Mouse (Mus musculus): ENCODE measurements at regions not wholly inside any gene's neighbourhood (a gene's known extent, or its start where the extent isn't known, plus 50 kb on each side); places are given as distances from the start of the nearest gene placed in this dataset.

DNA sequence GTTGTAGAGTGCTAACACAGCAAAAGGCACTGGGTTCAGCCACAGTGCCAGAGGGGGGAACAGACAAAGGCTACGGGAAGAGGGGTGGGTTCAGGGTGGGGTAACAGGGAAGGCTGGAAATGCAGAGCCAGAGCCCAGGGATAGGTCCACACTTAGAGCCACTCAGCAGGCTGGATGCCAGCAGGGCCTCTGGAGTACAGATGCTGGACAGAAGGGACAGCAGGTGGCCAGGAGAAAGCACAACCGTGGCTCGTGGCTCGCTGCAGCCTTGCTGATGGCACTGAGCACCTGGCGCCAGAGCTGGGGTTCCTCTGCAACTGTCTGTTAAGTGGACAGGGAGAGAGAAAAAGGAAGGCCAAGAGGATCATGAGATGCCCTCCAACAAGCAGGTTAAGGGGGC, 174.2 kb downstream of the Mroh4 start:
- DNase-seq (ENCODE audit: low read depth, low spot score), result no peak

DNA sequence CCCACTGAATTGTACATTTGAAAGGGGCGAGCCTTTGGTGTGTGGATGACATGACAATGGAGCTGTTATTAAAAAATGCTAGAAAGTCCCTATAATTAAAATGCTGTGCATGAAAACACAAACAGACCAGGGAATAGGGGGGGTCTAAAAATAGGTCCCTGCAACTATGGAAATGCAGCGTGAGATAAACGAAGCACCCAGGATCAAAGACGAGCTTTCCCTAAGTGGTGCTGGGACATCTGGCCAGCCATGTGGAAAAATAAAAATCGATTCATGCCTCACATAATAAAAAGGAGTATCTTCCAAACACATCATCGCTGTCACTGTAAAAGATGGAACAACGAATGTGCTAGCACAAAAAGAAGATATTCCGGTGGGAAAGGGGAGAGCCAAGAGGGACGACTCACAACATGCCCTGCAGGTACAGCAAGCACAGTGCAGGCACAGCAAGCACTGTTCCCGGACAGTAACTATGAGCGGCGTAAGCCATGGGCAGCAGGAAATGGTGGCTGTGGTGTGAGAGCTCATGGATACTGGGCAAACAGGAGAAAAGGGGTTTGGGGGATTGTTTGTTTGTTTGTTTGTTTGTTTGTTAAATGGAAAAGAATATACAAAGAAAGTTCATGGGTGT, 176.7 kb downstream of the Mroh4 start:
- DNase-seq (ENCODE audit: low read depth, low spot score), result no peak

DNA sequence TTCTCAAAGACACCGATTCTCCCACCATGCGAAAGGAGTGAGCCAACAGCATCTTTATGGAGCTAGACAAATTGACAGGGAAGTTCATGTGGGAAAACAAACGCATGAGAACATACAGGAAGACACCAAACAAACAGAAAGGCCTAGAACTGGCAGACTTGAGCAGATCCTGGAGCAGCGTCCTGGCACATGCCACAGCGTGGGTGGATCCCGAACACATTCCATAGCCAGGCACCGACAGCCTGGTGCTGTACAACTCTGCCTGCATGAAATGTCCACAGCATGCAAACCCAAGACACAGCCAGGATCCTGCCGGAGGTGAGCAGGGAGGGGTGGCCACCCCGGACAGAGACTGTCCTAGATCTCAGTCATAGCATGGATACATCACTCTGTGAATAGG, 177.2 kb downstream of the Mroh4 start:
- no peak for DNase-seq (ENCODE audit: low read depth, low spot score)

DNA sequence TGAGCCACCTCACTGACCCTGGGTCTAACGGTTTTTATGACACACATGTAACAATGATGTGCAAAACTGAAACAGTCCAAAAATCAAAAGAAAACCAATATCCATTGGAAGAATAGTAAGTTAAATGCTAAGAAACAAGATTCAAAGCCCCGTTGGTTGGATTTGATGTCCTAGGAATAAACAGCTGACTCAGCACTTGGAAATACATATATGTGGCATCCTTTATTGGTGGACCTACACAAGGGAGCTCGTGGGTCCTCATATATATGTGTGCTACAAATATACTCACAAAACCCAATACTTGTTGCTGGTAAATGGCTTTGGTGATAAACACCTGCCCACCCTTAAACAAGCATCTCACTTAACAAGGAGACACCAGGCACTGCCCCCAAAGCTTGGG, 178.2 kb downstream of the Mroh4 start:
- DNase-seq (ENCODE audit: low read depth, low spot score), result no peak

DNA sequence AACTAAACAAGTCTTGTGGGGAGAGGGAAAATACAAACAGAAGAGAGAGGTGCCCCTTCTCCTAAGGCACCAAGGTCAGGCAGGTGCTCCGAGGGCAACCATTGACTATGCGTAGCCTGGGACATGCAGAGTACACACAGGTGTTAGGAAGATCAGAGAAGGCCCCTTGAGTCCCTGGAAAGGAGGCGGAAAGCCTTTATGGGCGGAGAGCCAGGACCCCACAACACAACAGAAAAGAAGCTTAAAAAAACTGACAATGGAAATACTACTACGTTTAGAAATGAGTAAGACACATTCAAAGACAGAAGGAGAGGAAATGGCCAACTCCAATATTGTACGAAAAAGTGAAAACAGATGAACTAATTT, 179.5 kb downstream of the Mroh4 start:
- DNase-seq (ENCODE audit: low read depth, low spot score), result no peak

DNA sequence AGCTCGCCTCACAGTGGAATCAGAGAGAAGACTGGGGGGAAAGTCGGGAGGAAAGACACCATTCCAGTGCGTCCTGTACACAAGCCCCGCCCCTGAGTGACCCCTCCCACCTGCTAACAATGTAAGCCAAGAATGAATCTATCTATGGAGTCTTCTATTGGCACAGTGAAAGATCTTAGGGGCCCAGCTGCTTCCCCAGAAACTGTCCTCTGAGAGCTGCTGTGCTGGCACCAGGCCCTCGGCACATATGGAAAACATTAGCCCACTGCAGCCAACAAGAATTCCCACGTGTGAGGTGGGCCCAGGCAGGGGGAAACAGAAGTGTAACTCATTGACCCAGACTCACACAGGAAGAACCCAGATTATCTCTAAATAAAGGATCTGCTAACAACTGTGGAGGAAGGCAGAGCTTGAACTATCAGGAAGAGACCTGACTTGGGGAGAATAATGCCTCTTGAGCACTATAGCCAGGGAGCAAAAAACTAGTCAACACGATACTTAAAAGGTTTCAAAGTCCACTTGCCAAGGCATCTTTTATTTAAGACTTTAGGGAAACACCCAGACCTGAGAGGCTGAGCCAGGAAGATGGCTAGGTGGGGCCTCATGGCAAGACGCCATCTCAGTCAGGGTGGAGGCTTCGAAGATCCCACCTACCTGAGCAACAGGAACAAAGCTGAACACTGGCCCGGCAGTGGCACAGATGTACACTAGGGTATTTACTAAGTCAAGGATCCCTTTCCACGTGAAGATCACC, 180.1 kb downstream of the Mroh4 start:
- DNase-seq (ENCODE audit: low read depth, low spot score), result no peak

DNA sequence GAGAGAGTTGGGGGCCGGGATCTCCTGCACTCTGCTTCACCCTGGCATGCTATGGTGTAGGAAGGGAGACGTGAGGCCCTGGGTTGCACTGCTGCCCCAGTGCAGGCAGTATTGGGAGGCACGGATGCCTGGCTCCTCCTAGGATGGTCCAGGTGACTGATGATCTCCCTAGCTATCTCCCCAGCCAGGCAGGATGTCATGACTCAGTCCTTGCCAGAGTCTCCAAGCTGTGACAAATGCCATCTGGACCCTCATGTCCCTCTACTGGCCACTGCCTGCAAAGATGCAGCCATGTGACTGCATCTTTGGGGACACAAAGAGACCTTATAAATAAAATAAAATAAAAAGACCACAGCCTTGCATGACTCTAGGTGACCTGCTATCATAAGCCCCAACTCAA, 181.6 kb downstream of the Mroh4 start:
- DNase-seq (ENCODE audit: low read depth, low spot score), result no peak

DNA sequence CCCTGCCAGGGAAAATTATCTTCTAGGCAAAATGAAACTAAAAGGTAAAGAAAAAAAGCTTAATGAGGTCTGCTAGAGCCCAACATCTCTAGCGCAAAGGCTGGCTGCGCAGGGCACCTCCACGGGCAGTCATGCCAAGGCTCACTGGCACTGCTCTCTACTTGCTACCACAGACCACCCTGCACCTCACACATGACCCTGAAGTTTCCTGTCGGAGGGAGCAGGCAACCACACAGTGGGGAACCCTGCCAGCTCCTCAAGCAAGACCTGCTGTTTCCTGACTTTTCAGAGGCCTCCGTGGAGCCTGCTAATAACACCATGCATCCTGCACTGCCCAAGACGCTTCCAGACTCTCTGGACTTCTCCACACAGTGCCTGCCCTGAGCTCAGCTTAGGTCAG, 182.3 kb downstream of the Mroh4 start:
- DNase-seq (ENCODE audit: low read depth, low spot score), result no peak

DNA sequence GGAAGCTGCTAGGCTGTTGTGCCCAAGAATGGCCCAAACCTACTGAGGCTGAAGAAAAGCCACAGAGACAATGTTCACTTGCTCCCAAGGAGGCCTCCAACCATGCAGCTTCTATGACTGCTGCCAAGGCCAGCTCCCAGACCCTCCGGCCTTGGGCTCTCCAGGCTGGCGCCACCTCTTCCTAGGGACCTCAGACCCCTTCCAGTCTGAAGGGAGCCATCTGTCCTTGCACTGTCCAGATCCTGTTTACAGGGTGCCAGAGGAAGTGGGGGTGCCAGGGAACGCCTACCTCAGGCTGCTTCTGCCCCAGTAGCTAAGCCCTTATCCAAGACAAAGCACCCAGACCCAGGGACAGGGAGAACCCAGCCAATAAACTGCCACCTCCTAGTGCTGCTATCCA, 183.7 kb downstream of the Mroh4 start:
- no peak for DNase-seq (ENCODE audit: low read depth, low spot score)

DNA sequence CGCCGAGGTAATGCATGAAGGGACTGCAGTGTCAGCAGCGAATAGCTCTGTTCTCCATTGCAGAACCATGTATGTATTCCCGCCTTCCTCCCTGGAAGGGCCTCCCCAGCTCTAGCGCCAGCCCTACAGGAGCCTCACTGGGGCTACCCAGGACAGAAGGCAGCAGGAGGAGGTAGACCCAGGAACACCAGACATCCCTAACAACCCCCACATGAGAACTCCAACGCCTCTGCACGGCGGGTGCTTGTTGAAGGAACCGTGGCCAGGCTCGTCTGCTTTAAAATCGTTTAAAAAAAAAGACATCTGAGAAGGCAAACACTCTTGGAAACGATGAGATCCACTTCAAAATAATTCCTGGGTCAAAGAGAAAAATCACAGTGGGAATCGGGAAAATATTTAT, 194.3 kb downstream of the Mroh4 start:
- DNase-seq (ENCODE audit: low read depth, low spot score), result no peak

DNA sequence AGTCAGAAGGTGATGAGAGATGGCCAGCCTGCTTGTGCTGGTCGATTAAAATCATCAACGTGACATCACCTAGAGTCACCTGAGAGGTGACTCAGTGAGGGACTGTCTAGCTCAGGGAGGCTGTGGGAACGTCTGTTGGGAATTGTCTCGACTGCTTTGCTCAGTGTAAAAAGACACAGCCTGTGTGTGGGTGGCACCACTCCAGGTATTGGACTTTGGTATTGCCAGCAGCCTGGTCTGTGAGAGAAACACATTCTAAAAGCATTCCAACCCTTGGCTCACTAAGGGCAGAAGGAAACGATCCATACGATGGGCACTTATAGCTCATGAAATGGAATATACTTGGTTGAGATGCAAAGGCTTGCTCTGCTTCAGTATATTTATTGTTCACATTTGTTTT, 209.2 kb downstream of the Mroh4 start:
- no peak for DNase-seq (ENCODE audit: low read depth, low spot score)

DNA sequence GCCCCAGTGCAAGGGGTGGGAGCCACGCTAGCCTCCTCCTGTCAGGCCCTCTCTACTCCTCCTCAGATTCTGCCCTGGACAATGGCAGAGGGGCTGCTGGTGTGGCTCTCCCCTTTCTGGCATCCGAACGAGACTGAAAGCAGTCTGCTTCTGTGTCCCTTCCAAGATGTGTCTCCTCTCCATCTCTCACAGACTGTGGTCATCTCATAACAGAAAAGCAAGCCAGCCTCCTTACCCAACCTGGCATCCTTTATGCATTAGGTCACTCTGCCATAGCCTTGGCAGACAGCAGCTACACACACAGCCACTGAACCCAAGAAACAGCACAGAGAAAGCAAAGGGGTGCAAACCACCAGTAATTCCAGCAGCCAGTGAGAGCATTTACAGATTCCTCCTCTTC, 213.2 kb downstream of the Mroh4 start:
- DNase-seq (ENCODE audit: low read depth, low spot score), result no peak

DNA sequence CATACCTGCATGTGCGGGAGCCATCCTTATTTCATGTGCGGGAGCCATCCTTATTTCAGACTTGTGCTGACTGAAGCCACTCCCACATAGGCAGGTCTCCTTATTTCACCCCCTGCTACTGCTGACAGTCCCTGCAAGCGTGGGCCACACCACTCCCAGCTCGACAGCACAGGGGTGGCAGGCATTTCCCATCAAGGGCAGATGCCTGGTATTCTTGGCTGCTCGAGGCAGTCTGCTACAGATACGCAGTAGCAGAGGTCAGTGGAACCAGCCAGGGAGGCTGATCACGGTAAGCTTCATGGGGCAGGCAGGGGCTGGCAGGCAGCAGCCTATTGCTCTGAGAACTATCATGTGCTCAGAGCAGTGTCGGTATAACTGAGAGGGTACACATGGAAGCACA, 215.6 kb downstream of the Mroh4 start:
- no peak for DNase-seq (ENCODE audit: low read depth, low spot score)

DNA sequence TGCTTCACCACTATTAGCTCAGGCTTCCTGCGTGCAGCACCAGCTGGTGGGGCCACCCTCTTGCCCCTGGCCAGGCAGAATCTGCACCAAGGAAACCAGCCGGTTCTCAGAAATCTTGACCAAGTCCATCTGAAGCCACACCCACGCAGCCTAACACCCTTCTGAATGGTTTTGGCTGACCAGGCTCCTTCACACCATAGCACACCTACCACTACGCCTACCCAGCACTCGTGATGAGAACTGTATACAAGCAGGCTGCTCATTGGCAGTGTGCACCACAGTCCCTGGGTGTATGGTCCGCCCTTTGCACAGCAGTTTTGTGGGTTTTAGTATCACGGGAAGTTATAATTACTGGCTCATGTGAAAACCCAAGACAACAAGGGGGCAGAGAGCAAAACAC, 217.5 kb downstream of the Mroh4 start:
- no peak for DNase-seq (ENCODE audit: low read depth, low spot score)

DNA sequence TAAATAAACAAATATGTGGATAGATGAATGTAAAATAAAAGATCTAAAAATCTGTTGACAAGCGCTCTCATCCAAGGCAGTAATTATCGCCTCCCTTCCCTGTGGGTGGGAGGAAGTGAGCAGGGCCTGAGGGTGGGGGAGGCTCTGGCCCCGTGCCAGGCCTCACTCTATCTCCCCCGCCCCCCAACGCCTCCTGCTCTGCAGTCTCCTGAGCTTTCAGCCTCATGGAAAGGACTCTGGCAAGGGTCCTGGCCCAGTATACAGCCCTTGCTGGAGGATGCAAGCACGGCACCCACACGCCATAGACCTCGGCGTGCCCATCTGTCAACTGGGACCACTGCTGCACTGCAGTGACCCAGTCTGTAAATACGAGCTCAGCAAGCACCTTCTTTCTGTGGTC, 222.9 kb downstream of the Mroh4 start:
- DNase-seq (ENCODE audit: low read depth, low spot score), result no peak

DNA sequence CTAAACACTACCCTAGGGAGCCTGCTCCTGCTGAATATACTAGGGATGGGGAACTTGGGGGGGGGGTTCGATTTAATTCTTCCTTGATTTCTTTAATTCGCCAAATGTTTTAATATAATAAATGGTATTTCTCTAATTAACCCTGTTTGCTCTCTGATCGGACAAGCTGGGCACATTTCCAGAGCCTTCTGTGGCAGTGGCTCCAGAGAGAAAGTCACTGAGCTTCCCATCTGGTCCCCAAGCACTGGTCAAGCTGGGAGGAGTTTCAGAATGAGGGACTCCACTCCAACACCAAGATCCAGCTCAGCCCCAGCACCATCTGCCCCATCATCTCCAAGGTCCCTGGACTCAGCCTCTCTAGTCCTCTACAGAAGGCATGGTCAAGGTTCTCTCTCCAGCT, 223.9 kb downstream of the Mroh4 start:
- DNase-seq (ENCODE audit: low read depth, low spot score), result no peak

DNA sequence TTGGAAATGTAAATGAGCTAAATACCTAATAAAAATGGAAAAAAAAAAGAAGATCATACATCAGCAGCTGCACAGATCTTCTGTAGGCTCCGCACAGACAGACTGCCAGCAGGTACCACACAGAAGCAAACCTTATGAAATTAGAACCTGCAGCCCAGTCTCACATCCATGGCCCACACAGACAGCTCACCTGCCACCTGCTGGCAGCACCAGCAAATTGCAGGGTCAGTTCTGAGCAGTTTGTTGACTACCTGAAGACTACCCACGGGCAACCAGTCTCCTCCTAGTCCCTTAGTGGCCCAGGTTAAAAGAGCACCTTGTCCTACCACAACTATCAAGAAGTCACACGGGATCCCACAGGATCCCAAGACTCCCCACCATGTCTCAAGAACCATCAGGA, 225.1 kb downstream of the Mroh4 start:
- no peak for DNase-seq (ENCODE audit: low read depth, low spot score)

DNA sequence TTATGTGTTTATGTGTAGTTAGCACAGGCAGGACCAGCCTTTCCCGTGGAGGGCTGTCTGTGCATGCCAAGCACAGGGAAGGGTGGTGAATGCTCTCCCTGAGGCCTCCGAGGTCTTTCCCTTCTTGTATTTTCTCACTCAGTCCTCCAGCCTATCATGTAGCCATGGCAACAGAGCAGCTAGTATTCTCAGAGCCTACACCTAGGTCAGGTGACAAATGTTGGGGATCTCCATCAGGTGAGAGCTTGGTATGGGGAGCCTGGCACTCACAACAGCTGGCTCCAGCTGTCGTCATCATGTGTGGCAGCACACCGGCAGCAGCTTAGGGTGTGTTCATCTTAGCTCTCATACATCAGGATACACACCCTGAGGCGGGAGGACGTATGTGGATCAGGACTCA, 231.3 kb downstream of the Mroh4 start:
- DNase-seq (ENCODE audit: low read depth, low spot score), result no peak

DNA sequence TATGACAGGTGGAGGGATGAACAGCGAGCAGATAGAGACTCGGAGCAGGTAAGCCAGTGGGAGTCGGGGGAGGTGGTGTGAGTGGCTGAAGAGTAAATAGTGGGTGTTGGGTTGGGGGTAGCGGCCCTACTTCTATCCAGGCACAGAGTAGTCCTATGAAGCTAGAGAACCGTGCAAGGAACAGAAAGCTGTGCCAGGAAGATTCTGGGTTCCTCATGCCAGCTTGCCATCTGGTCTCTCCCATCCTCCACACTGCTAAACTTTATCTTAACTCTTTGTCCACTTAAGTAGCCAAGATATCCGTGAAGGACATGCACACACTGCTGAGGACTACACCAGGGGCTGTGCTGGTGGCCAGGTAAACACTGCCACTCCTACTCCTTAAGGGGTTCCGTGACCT, 234.9 kb downstream of the Mroh4 start:
- DNase-seq (ENCODE audit: low read depth, low spot score), result no peak

DNA sequence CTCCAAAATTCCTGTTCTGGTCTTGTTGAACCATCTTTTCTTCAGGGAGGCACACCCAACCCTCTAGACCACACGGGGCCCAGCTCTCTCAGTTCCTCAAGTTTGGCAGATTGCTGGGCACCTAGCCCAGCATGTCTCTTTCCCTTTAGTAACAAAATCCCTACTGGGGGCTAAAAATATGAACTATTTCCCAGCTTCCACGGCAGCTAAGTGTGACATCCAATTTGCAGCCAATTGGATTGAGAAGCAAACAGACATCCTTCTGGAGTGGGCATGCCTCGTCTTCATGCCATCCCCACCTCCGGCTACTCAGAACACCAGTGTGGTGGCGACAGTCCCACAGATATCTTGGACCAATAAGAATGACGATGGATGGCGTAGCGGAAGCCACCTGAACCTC, 240.1 kb downstream of the Mroh4 start:
- no peak for DNase-seq (ENCODE audit: low read depth, low spot score)

DNA sequence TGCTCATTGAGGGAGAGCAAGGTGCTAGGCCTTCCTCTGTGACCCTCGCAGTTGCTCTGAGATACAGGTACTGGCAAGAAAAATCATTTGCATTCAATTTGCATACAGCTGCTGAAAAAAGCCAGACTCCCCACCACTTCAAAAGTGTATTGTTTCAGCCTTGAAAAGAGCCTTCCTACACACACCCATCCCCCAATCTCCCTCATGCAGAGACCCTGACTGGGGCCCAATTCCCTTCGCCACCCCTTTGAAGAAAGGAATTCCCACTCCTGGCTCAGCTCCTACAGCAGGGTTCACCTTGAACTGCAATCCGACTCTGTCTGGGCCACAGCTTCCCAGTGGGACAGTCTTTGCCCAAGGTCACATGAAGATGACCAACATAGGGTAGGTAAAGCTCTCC, 248.6 kb downstream of the Mroh4 start:
- no peak for DNase-seq (ENCODE audit: low read depth, low spot score)

DNA sequence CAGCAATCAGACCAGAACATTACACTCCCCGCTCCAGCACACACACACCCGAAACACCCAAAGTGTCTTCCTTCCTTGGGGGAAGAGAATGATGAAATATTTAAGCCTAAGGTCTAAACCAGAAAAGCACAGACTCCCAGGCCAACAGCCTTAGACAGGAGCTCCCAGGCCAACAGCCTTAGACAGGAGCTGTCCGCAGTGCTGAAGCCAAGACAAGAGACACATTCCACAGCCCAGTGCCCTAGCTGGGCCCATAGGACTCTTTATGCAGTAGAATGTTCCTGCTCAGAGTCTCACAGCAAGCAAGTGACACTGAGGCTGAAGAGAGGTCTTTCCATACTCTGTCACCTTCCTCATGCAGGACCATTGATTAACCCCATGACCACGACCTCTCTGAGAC, 253.6 kb downstream of the Mroh4 start:
- DNase-seq (ENCODE audit: low read depth, low spot score), result no peak

DNA sequence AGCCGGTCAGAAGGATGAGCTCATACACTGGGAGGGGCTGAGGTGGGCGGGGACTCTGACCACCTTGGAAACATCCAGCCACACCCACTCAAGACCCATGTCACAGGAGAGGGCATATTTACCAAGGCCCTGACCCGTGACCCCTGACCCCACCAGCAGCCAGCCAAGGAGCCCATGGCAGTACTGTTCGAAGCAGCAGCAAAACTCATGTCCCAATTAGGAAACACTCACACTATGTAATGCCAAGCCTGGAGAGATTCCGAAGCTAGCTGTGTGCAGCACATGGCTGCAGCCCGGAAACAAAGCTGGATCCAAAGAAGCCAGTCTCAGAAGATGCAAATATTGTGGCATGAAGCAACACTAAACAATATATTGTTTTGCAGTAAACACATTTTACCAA, 256.8 kb downstream of the Mroh4 start:
- no peak for DNase-seq (ENCODE audit: low read depth, low spot score)

DNA sequence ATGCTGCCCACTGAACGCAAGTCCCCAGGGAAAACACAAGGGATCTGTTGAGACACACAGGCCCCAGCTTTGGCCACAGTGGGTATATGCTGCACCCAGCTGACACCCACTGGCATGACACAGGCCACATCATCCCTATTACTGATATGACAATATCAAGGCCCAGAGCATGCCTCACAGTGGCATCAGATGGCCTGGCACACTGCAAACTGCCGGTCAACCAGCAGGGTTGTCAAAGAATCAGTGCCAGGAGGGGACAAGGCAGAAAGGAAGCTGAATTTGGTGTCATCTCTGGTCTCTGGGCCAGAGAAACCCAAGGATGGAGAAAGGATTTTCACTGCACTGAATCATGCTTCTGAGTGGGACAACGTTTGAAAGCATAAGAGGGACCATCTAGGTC, 266.7 kb downstream of the Mroh4 start:
- no peak for DNase-seq (ENCODE audit: low read depth, low spot score)
